In genomic region chr5:108120221-108120900, GRCm38 (mm10) we compare ENCODE assay signal across 21 mouse cellular contexts. TPM values are rescaled to one million over a fixed set of nuclear protein-coding genes. Genes with fewer than 3 reads are reported as not detected.
DNase-seq lines count a peak whose midpoint lies in the region; ATAC-seq lines count a peak whose summit lies in the region.
"Had no signal": no experiment of that assay in that cellular context is flagged by ENCODE, and none has a peak within 500 bp of the region (broad histone marks: within the 10 kb centered on the region; RNA-seq: fewer than 3 reads in every experiment).

No protein-coding gene starts in this region.

- H3K9ac ChIP-seq in midbrain, embryonic 11.5 days (ENCODE audit: low read length): no peak overlapping the region
- H3K9ac ChIP-seq in midbrain, embryonic 13.5 days (replicated peaks): no peak overlapping the region
- H3K9ac ChIP-seq: kidney, embryonic 15.5 days; limb, embryonic 15.5 days; liver, postnatal 0 days; neural tube, embryonic 12.5 days had no signal

- no peaks in the 10 kb centered on the region for H3K4me1 ChIP-seq in midbrain, embryonic 11.5 days (ENCODE audit: control insufficient read depth, insufficient read depth, low read length)
- no peaks in the 10 kb centered on the region for H3K4me1 ChIP-seq in midbrain, embryonic 13.5 days (replicated peaks)
- H3K4me1 ChIP-seq: forebrain, embryonic 10.5 days; kidney, embryonic 15.5 days; limb, embryonic 15.5 days; neural tube, embryonic 12.5 days had no signal

- H3K4me3 ChIP-seq in midbrain, embryonic 11.5 days (ENCODE audit: low read depth, low read length): no peak overlapping the region
- H3K4me3 ChIP-seq in midbrain, embryonic 13.5 days (replicated peaks): no peak overlapping the region
- H3K4me3 ChIP-seq: forebrain, embryonic 10.5 days; kidney, embryonic 15.5 days; limb, embryonic 15.5 days; neural tube, embryonic 12.5 days had no signal

- no peaks in the 10 kb centered on the region for H3K36me3 ChIP-seq in midbrain, embryonic 11.5 days (ENCODE audit: control insufficient read depth, insufficient read depth, low read length)
- H3K36me3 ChIP-seq in midbrain, embryonic 13.5 days: peaks cover 15% of the 10 kb centered on the region

- no peak overlapping the region for H3K27ac ChIP-seq in midbrain, embryonic 11.5 days (ENCODE audit: low read depth, low read length)
- no peak overlapping the region for H3K27ac ChIP-seq in midbrain, embryonic 13.5 days
- H3K27ac ChIP-seq: forebrain, embryonic 10.5 days; kidney, embryonic 15.5 days; limb, embryonic 15.5 days; neural tube, embryonic 12.5 days; stomach, postnatal 0 days had no signal

- H3K9me3 ChIP-seq in midbrain, embryonic 11.5 days (ENCODE audit: control insufficient read depth, low read length): no peaks in the 10 kb centered on the region
- no peaks in the 10 kb centered on the region for H3K9me3 ChIP-seq in midbrain, embryonic 13.5 days
- H3K9me3 ChIP-seq: forebrain, embryonic 10.5 days; kidney, embryonic 15.5 days; limb, embryonic 15.5 days; neural tube, embryonic 12.5 days had no signal

- no peak for ATAC-seq in midbrain, embryonic 11.5 days (ENCODE audit: low FRiP score)
- no peak for ATAC-seq in midbrain, embryonic 13.5 days
- ATAC-seq: hindbrain, embryonic 16.5 days; intestine, postnatal 0 days; liver, postnatal 0 days had no signal

- no peak overlapping the region for H3K4me2 ChIP-seq in midbrain, embryonic 11.5 days
- H3K4me2 ChIP-seq in midbrain, embryonic 13.5 days (replicated peaks): no peak overlapping the region
- H3K4me2 ChIP-seq: kidney, embryonic 15.5 days; limb, embryonic 15.5 days; neural tube, embryonic 12.5 days had no signal

- 82% methylated on average over 9 of the region's 9 CpGs for WGBS in midbrain, embryonic 11.5 days
- WGBS in midbrain, embryonic 13.5 days: 83% methylated on average over 9 of the region's 9 CpGs

- H3K27me3 ChIP-seq in midbrain, embryonic 11.5 days (ENCODE audit: control insufficient read depth, insufficient read depth, low read length): no peaks in the 10 kb centered on the region
- no peaks in the 10 kb centered on the region for H3K27me3 ChIP-seq in midbrain, embryonic 13.5 days
- H3K27me3 ChIP-seq: kidney, embryonic 15.5 days; limb, embryonic 15.5 days; neural tube, embryonic 12.5 days had no signal

- DNase-seq in heart, adult 11 months: peak; percentile 36
- no peak for DNase-seq in heart, adult 18-20 months
- peak; percentile 78 for DNase-seq in midbrain, embryonic 11.5 days (ENCODE audit: low spot score, missing footprints)
- peak; percentile 85 for DNase-seq in ES-CJ7 (ENCODE audit: low read depth, low spot score)
- peak; percentile 80 for DNase-seq in ZHBTc4 (ENCODE audit: low read depth, low spot score)
- no peak for DNase-seq in thymus, postnatal 0 days (ENCODE audit: low spot score)
- DNase-seq in kidney, postnatal 36 days: no peak
- DNase-seq: cerebellum, adult 18-20 months; cerebellum, postnatal 36 days; liver, postnatal 0 days; lung, postnatal 4 days; right cerebral cortex, postnatal 25 days; thymus, postnatal 14 days had no signal

RNA-seq across cellular contexts. Expression of gene Tmed5, which starts 12.1 kb away (rescaled TPM):
- 10 to 100 TPM; 32.0 to 35.7 TPM for total RNA-seq in heart, adult 18-20 months (2021)
- polyA plus RNA-seq in midbrain, embryonic 11.5 days (2014; fragmentation: Nextera tagmentation; extraction: Ambion mirVana): 30.4 and 30.7 TPM in 2 replicates
- polyA plus RNA-seq in midbrain, embryonic 13.5 days (2015; fragmentation: Nextera tagmentation; extraction: Ambion mirVana): 24.2 and 24.6 TPM in 2 replicates
- 72.4 and 82.3 TPM in 2 replicates for polyA plus RNA-seq in thymus, postnatal 0 days (2015; fragmentation: Nextera tagmentation; extraction: Ambion mirVana)

RNA-seq across cellular contexts. Expression of gene Ccdc18, which starts 12.3 kb away (rescaled TPM):
- under 1 TPM; 0.20 to 0.59 TPM for total RNA-seq in heart, adult 18-20 months (2021)
- 9.5 and 10.8 TPM in 2 replicates for polyA plus RNA-seq in midbrain, embryonic 11.5 days (2014; fragmentation: Nextera tagmentation; extraction: Ambion mirVana)
- 4.3 and 5.2 TPM in 2 replicates for polyA plus RNA-seq in midbrain, embryonic 13.5 days (2015; fragmentation: Nextera tagmentation; extraction: Ambion mirVana)
- polyA plus RNA-seq in thymus, postnatal 0 days (2015; fragmentation: Nextera tagmentation; extraction: Ambion mirVana): 18.7 and 21.0 TPM in 2 replicates

RNA-seq across cellular contexts. Expression of gene Mtf2, which starts 54.9 kb away (rescaled TPM):
- 1 to 10 TPM; 7.8 to 8.6 TPM for total RNA-seq in heart, adult 18-20 months (2021)
- polyA plus RNA-seq in midbrain, embryonic 11.5 days (2014; fragmentation: Nextera tagmentation; extraction: Ambion mirVana): 124 and 139 TPM in 2 replicates
- polyA plus RNA-seq in midbrain, embryonic 13.5 days (2015; fragmentation: Nextera tagmentation; extraction: Ambion mirVana): 140 and 146 TPM in 2 replicates
- 263 and 271 TPM in 2 replicates for polyA plus RNA-seq in thymus, postnatal 0 days (2015; fragmentation: Nextera tagmentation; extraction: Ambion mirVana)

Comparison
In these comparisons a context has a peak if more than half of its experiments do, and no peak if none do; other contexts are left out.
1. DNase-seq: peak in heart, adult 11 months (single experiment), midbrain, embryonic 11.5 days (single experiment), ES-CJ7 (single experiment) and ZHBTc4 (single experiment); none in heart, adult 18-20 months (0 of 2), thymus, postnatal 0 days (single experiment) and kidney, postnatal 36 days (0 of 2).